Mouse (Mus musculus) cerebellum, adult 2 months (tissue): Measurements from ENCODE around the gene Bche.

ENCODE experiments used
- CTCF ChIP-seq: fragments of 200-500 bp; IDR thresholded peaks from 2 replicates; pipeline ENCODE4 v1.5.1; 2011; ENCODE audit warnings: low read depth, mild to moderate bottlenecking, control low read depth, low read length, moderate library complexity, borderline replicate concordance; ENCODE audit not compliant: insufficient read depth
- POLR2A ChIP-seq: fragments of 200-500 bp; IDR thresholded peaks from 2 replicates; pipeline ENCODE4 v1.6.1; 2011; ENCODE audit warnings: low read length, control low read depth, borderline replicate concordance; ENCODE audit not compliant: insufficient read depth

- no peak for TF ChIP-seq CTCF
- no peak for TF ChIP-seq POLR2A
These were observed 40.0 kb downstream of the Bche start for GRCm38 (mm10) chr3:73668172-73668571.
